Mouse (Mus musculus) neural tube, embryonic 10.5 days (tissue): Measurements from ENCODE around the gene Rab13.
"Not testable (repeated sequence)": the region's sequence is repeated elsewhere in the genome, so short reads cannot be mapped to it uniquely, and the experiment has no call there.

Experiments used
- DNase-seq: peaks from one replicate; pipeline ENCODE4 v3.0.0-alpha.2; 2017; ENCODE audit warnings: low spot score; ENCODE audit errors: extremely low spot score

The Rab13 gene

GRCm38 (mm10) chr3:90224331-90224730 lies 10.8 kb downstream of the Rab13 start:
- no peak for DNase-seq

- no peak for DNase-seq
Measured at GRCm38 (mm10) chr3:90231075-90231474, 17.6 kb downstream of the Rab13 start.

GRCm38 (mm10) chr3:90231507-90232333 lies 18.2 kb downstream of the Rab13 start, which contains the start of gene Jtb:
TSS of gene Jtb (plus strand) at chr3:90231597.
- peak; percentile 90 for DNase-seq

DNA sequence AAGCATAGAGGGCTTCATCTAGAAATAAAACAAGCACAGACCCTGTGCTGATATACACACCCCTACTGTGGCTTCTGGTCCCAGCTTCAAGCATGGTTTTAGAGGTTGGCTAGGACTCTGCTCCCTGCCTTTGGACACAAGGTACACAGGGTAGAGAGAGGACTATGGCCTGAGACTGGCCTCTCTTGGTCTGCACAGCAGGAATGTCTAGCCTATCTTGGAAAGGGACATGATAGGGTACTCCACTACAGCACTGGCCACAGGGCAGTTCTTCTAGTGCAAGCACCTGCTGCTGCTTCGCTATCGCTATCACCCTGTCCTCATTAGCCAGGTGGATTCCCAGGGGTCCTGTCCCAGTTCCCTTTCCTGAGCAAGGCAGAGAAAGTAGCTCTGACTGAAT lies 27.8 kb downstream of the Rab13 start:
- DNase-seq, result no peak

DNA sequence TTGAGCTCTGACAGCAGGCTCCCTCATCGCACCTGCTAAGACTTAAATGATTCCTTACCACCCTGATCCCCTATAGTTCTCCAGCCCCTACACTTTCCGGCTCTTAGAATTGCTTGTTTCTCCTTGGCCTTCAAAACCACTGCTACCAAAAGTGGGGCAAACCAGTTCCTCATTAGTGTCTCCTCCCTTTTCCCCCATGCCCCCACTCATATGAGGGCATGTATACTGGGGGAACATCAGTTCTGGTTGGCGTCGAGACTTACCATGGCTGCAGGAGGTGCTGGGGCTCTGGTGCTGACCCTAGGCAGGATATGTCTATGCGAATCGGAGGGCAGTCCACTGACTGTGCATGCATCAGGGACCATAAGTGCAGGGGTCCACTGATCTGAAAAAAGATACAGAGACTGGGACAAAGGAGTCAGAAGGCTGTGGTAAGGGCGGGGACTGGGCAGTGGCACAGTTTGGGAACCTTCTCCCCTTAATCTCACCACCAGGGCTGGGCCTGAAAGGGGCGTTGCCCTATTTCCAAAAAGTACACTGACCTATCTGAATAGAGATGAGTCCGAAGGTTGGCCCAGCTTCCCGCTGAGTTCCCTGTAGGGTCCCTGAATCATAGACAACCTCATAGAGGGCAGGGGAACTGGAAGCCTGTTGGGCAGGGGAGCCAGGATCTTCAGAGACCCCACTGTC lies 28.3 kb downstream of the Rab13 start:
- no peak for DNase-seq

- peak; percentile 69 for DNase-seq
Measured at GRCm38 (mm10) chr3:90242984-90243775, 29.7 kb downstream of the Rab13 start, which contains the start of gene Creb3l4. TSS of gene Creb3l4 (minus strand) at chr3:90243512.

GRCm38 (mm10) chr3:90245406-90245805 lies 31.9 kb downstream of the Rab13 start:
- DNase-seq, result no peak

GRCm38 (mm10) chr3:90247630-90247959 lies 34.1 kb downstream of the Rab13 start:
- no peak for DNase-seq

DNA sequence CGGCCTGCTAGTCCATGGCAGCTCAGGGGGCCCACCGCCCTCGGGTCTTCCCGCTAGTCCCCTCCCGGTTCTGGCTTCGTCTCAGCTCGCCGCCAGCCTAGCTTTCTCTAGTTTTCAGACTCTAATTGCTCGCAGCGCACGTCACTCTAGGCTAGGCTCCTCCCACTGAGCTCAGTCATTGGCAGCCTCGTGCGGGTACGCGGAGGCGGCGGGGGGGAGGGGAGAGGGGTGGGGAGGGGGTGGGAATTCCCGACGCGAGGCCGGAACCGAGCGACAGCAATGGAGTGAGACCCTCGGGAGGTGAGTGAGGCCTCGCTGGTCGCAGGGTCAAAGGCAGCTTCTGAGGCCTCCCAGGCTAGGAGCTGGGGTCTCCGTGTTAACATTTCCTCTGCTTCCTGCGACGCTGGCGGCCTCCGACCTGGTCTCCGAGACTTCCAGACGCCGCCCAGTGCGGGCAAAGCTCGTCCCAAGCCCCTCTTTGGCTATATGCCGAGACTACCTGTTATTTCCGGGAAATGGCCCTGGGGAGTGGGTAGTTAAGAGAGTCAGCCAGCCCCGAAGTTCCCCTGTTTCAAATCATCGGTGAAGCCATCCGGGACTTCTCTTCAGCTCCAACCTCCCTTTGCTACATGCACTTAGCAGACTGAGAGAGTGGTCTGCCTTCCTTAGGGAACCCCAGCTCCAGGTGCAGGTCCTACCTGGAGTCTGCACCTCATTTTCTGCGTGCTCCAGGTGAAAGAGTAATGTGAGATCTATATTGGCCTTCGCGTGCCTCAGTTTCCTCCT lies 34.7 kb downstream of the Rab13 start, which contains the start of gene Slc39a1:
TSS of gene Slc39a1 (plus strand) at position 213 of the 786 bp plus-strand sequence.
- DNase-seq, result peak; percentile 92

DNA sequence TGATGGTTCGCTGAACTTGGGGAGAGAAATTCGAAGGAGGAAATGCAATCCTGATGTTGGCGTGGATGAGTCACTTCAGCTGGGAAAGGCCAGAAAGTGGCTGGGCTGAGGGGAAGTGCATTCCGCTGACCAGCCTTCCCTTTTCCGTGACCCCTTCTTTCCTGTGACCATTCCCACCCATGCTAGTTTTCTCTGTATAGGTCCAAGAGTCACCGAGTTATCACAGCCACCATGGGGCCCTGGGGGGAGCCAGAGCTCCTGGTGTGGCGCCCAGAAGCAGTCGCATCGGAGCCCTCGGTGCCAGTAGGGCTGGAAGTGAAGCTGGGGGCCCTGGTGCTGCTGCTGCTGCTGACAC lies 35.2 kb downstream of the Rab13 start:
- DNase-seq, result no peak

DNA sequence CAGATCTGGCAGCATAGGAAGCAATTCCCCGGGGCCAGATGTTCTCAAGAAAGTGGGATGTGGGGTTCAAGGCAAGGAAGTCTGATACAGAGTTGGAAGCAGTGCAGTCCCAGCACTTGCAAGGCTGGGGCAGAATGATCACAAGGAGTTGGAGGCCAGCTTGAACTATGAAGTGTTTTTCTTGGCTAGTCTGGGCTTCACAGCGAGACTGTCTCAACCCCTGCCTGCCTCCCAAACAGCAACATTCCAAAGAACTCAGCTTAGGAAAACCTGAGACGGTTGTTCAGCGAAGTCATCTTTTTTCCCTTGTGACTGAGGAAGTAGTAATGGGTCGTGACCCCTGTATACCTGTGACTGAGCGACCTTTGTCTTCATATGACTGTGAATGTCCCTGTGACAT lies 37.3 kb downstream of the Rab13 start:
- DNase-seq, result no peak

DNA sequence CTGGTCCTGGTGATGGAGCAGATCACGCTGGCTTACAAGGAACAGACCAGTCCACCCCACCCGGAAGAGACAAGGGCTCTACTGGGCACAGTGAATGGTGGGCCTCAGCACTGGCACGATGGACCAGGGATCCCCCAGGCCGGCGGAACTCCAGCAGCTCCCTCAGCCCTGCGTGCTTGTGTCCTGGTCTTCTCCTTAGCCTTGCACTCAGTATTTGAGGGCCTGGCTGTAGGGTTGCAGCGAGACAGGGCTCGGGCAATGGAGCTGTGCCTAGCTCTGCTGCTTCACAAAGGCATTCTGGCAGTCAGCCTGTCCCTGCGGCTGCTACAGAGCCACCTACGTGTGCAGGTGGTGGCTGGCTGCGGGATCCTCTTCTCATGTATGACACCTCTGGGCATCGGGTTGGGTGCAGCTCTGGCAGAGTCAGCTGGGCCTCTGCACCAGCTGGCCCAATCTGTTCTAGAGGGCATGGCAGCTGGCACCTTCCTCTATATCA lies 38.3 kb downstream of the Rab13 start:
- DNase-seq, result not testable (repeated sequence)

DNA sequence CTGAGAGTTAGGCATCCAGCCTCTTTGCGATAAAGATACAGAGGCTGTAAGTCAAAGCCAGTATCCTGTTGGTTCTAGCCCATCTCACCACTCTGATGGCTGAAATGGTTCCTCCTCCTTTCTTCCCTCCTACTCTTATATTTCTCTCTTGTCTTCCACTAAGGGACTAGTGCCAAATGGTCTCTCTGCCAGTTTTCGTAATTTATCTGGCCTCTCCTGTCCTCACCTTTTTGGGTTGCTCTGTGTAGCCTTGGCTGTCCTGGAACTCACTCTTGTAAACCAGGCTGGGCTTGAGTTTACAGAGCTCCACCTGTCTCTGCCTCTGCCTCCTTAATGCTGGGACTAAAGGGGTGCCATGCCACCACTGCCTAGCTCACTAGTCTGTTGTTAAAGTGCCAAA lies 39.2 kb downstream of the Rab13 start:
- not testable (repeated sequence) for DNase-seq

GRCm38 (mm10) chr3:90253174-90253573 lies 39.7 kb downstream of the Rab13 start:
- DNase-seq, result not testable (repeated sequence)

DNA sequence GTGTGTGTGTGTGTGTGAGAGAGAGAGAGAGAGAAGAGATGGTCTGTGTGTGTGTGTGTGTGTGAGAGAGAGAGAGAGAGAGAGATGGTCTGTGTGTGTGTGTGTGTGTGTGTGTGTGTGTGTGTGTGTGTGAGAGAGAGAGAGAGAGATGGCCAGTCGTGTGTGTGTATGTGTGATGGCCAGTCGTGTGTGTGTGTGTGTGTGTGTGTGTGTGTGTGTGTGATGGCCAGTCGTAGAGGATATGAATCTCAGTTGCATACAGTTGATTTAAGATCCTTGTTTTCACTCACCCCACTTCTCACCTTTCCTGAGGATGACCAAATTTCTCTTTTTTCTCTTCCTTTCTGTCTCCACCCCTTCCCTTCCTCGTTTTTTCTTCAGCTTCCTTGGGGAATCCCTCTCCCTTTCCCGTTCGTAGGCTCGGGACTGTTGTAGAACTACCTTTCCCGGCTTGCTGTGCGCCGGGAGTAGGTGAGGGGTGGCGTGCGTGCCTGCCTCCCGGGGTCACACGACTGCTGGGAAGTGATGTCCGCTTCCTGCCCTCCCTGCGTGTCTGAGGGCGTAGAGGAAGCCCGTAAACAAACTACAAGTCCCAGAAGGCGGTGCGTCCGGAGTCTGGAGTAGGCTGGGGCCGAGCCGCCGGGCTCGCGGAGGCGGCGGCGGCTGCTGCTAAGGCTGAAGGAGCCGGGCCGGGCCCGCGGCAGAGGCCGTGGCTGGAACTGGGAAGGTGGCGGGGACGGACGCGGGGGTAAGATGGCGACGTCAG lies 40.3 kb downstream of the Rab13 start, which contains the start of gene Crtc2:
TSS of gene Crtc2 (plus strand) at position 511 of the 766 bp plus-strand sequence.
- DNase-seq, result peak; percentile 92

GRCm38 (mm10) chr3:90254419-90255193 lies 41.1 kb downstream of the Rab13 start:
- no peak for DNase-seq

DNA sequence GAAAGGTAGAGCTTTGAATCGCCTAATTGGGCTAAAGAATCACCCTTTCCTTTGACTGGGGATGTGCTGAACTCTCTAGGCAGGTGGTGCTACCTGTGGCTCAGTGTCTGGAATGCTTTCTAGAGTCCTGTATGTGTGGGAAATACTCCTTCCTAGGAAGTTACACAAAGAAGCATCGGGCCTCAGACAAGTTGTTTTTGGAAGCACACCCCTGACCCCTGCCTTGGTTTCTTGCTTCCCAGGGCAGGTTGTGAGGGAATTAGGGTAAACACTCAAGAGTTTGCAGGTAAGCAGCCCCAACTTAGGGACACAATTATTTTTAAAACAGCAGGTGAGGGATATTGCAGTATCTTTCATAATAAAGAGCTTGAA lies 41.7 kb downstream of the Rab13 start:
- no peak for DNase-seq

GRCm38 (mm10) chr3:90255784-90256353 lies 42.4 kb downstream of the Rab13 start:
- DNase-seq, result no peak
